Mouse (Mus musculus): Measurements from ENCODE around the gene Olfr558. TPM values are rescaled to one million over a fixed set of nuclear protein-coding genes. Genes with fewer than 3 reads are reported as not detected.

Gene Olfr558
- not detected in 2 replicates for polyA plus RNA-seq (2012; rRNA removed)

GRCm38 (mm10) chr7:102701915-102702314, at the start of gene Olfr558:
TSS of gene Olfr558 (plus strand) at chr7:102702215.

GRCm38 (mm10) chr7:102658523-102658922, 43.5 kb upstream of the Olfr558 start, which contains the start of gene Olfr555:
TSS of gene Olfr555 (plus strand) at chr7:102658823.

GRCm38 (mm10) chr7:102664599-102664998, 37.4 kb upstream of the Olfr558 start, which contains the start of gene Olfr556:
TSS of gene Olfr556 (plus strand) at chr7:102664899.

GRCm38 (mm10) chr7:102686944-102687501, 15.0 kb upstream of the Olfr558 start, which contains the start of gene Trim68:
TSS of gene Trim68 (minus strand) at chr7:102687327.

GRCm38 (mm10) chr7:102695358-102696125, 6.5 kb upstream of the Olfr558 start, which contains the start of gene Olfr557:
TSS of gene Olfr557 (plus strand) at chr7:102695910.

GRCm38 (mm10) chr7:102718970-102719369, 17.0 kb downstream of the Olfr558 start, which contains the start of gene Olfr33:
TSS of gene Olfr33 (minus strand) at chr7:102719070.

GRCm38 (mm10) chr7:102727391-102727790, 25.4 kb downstream of the Olfr558 start, which contains the start of gene Olfr559:
TSS of gene Olfr559 (minus strand) at chr7:102727491.

GRCm38 (mm10) chr7:102759266-102759665, 57.3 kb downstream of the Olfr558 start, which contains the start of the genes Olfr560 and Olfr78:
TSS of gene Olfr560 (minus strand) at chr7:102759366.
TSS of gene Olfr78 (minus strand) at chr7:102759471.

Other genes starting within 250 kb of the Olfr558 start
- not detected in 2 replicates for gene Olfr543, start 220.5 kb upstream of the Olfr558 start, polyA plus RNA-seq (2012; rRNA removed)
- gene Olfr544, start 213.9 kb upstream of the Olfr558 start, polyA plus RNA-seq (2012; rRNA removed) = not detected in 2 replicates
- not detected in 2 replicates for gene Olfr545, start 202.6 kb upstream of the Olfr558 start, polyA plus RNA-seq (2012; rRNA removed)
- not detected in 2 replicates for gene Olfr547, start 167.5 kb upstream of the Olfr558 start, polyA plus RNA-seq (2012; rRNA removed)
- not detected in 2 replicates for gene Olfr548-ps1, start 161.3 kb upstream of the Olfr558 start, polyA plus RNA-seq (2012; rRNA removed)
- not detected in 2 replicates for gene Olfr549, start 152.3 kb upstream of the Olfr558 start, polyA plus RNA-seq (2012; rRNA removed)
- gene Trim21, start 136.7 kb upstream of the Olfr558 start, polyA plus RNA-seq (2012; rRNA removed) = 3.5 and 4.1 TPM in 2 replicates
- gene Olfr550, start 130.8 kb upstream of the Olfr558 start, polyA plus RNA-seq (2012; rRNA removed) = not detected in 2 replicates
- not detected in 2 replicates for gene Olfr551, start 110.3 kb upstream of the Olfr558 start, polyA plus RNA-seq (2012; rRNA removed)
- not detected in 2 replicates for gene Olfr552, start 104.4 kb upstream of the Olfr558 start, polyA plus RNA-seq (2012; rRNA removed)
- gene Olfr553, start 84.0 kb upstream of the Olfr558 start, polyA plus RNA-seq (2012; rRNA removed) = not detected in 2 replicates
- gene Olfr554, start 63.8 kb upstream of the Olfr558 start, polyA plus RNA-seq (2012; rRNA removed) = not detected in 2 replicates
- gene Olfr555, start 43.4 kb upstream of the Olfr558 start, polyA plus RNA-seq (2012; rRNA removed) = not detected in 2 replicates
- gene Olfr556, start 37.3 kb upstream of the Olfr558 start, polyA plus RNA-seq (2012; rRNA removed) = not detected in 2 replicates
- gene Trim68, start 14.9 kb upstream of the Olfr558 start, polyA plus RNA-seq (2012; rRNA removed) = 2.0 and 2.5 TPM in 2 replicates
- gene Olfr557, start 6.3 kb upstream of the Olfr558 start, polyA plus RNA-seq (2012; rRNA removed) = not detected in 2 replicates
- gene Olfr33, start 16.9 kb downstream of the Olfr558 start, polyA plus RNA-seq (2012; rRNA removed) = not detected in 2 replicates
- gene Olfr559, start 25.3 kb downstream of the Olfr558 start, polyA plus RNA-seq (2012; rRNA removed) = not detected in 2 replicates
- gene Olfr560, start 57.2 kb downstream of the Olfr558 start, polyA plus RNA-seq (2012; rRNA removed) = not detected in 2 replicates
- gene Olfr78, start 57.3 kb downstream of the Olfr558 start, polyA plus RNA-seq (2012; rRNA removed) = 0.01 and 0.15 TPM in 2 replicates
- gene Olfr561, start 69.0 kb downstream of the Olfr558 start, polyA plus RNA-seq (2012; rRNA removed) = 0.05 TPM in 1 of 2 replicates, not detected in the other
- not detected in 2 replicates for gene Olfr564, start 101.3 kb downstream of the Olfr558 start, polyA plus RNA-seq (2012; rRNA removed)
- gene Olfr566, start 156.6 kb downstream of the Olfr558 start, polyA plus RNA-seq (2012; rRNA removed) = not detected in 2 replicates
- gene Olfr568, start 174.9 kb downstream of the Olfr558 start, polyA plus RNA-seq (2012; rRNA removed) = not detected in 2 replicates
- not detected in 2 replicates for gene Olfr569, start 188.7 kb downstream of the Olfr558 start, polyA plus RNA-seq (2012; rRNA removed)
- not detected in 2 replicates for gene Olfr570, start 192.4 kb downstream of the Olfr558 start, polyA plus RNA-seq (2012; rRNA removed)
- gene Olfr571, start 215.3 kb downstream of the Olfr558 start, polyA plus RNA-seq (2012; rRNA removed) = not detected in 2 replicates
- gene Olfr572, start 222.2 kb downstream of the Olfr558 start, polyA plus RNA-seq (2012; rRNA removed) = not detected in 2 replicates
- gene Olfr573-ps1, start 240.4 kb downstream of the Olfr558 start, polyA plus RNA-seq (2012; rRNA removed) = not detected in 2 replicates
- gene Olfr574, start 246.3 kb downstream of the Olfr558 start, polyA plus RNA-seq (2012; rRNA removed) = not detected in 2 replicates

Measured in liver, embryonic 14 days (tissue).